Mouse (Mus musculus) hindbrain, embryonic 13.5 days (tissue): ENCODE measurements around the gene Ift52. TPM values are rescaled to one million over a fixed set of nuclear protein-coding genes. Genes with fewer than 3 reads are reported as not detected.
A peak's percentile ranks its signal among the peaks of the same experiment; 100 is the strongest.

Experiments
- ATAC-seq: fragments of 200-750 bp; cut with Nextera tagmentation; 2 replicates; pipeline ENCODE4 v1.8.0; 2017; ENCODE audit warnings: moderate TSS enrichment; ENCODE audit not compliant: low FRiP score
- H3K27ac ChIP-seq: fragments of 300-500 bp; sonication (generic); 2 replicates; pipeline ENCODE4 v1.5.1; 2015; ENCODE audit warnings: inconsistent platforms, mild to moderate bottlenecking, moderate library complexity
- H3K27me3 ChIP-seq: fragments of 300-500 bp; sonication (generic); 2 replicates; pipeline ENCODE4 v1.6.1; 2015; ENCODE audit warnings: mild to moderate bottlenecking, inconsistent platforms
- H3K36me3 ChIP-seq: fragments of 300-500 bp; sonication (generic); 2 replicates; pipeline ENCODE4 v1.6.1; 2015; ENCODE audit warnings: mild to moderate bottlenecking, inconsistent platforms
- H3K4me1 ChIP-seq: fragments of 300-500 bp; sonication (generic); replicated peaks from 2 replicates; pipeline ENCODE4 v1.6.1; 2015; ENCODE audit warnings: inconsistent platforms
- H3K4me2 ChIP-seq: fragments of 300-500 bp; sonication (generic); 2 replicates; pipeline ENCODE4 v1.6.1; 2015; ENCODE audit warnings: inconsistent platforms, mild to moderate bottlenecking, moderate library complexity
- H3K4me3 ChIP-seq: fragments of 300-500 bp; sonication (generic); 2 replicates; pipeline ENCODE4 v1.5.1; 2015; ENCODE audit warnings: mild to moderate bottlenecking, inconsistent platforms
- H3K9ac ChIP-seq: fragments of 300-500 bp; sonication (generic); 2 replicates; pipeline ENCODE4 v1.6.1; 2015; ENCODE audit warnings: mild to moderate bottlenecking, inconsistent platforms
- H3K9me3 ChIP-seq: fragments of 300-500 bp; sonication (generic); 2 replicates; pipeline ENCODE4 v1.6.1; 2016; ENCODE audit warnings: inconsistent platforms
- WGBS: fragments of 180-500 bp; shearing (Covaris S2); methylation state at CpG from one replicate; pipeline ENCODE4 v1.1.7; 2015; 5-methylcytosine and 5-hydroxymethylcytosine counted together
- polyA plus RNA-seq: library from polyadenylated mRNA; unstranded; fragments of >200 nt; fragmentation: Nextera tagmentation; extraction: Ambion mirVana; gene quantifications from 2 replicates; pipeline ENCODE4 v1.2.1, GENCODE M21; 2015

Ift52 gene
- 41.1 and 43.7 TPM in 2 replicates for polyA plus RNA-seq

GRCm38 (mm10) chr2:163016916-163017743, at the start of gene Ift52:
Ift52 (plus strand) TSS chr2:163017354.
- Histone ChIP-seq H3K9me3 (no peaks in the 10 kb centered on the region), H3K27me3 (0 out of 2 replicates have a peak, but pooled peaks cover 4% of the 10 kb centered on the region), H3K9ac (peak within 1 kb of the TSS; percentile 83), H3K36me3 (no peaks in the 10 kb centered on the region), H3K4me3 (peak within 1 kb of the TSS; percentile 79), H3K4me1 (peaks cover 14% of the 10 kb centered on the region), H3K27ac (peak within 1 kb of the TSS; percentile 80), H3K4me2 (peak within 1 kb of the TSS; percentile 62)
- WGBS, result under 1% methylated on average over 57 of the region's 57 CpGs
- peak; percentile 96 for ATAC-seq

- no peak for ATAC-seq
- peaks cover 2% of the 10 kb centered on the region for H3K4me1 ChIP-seq
- no peak overlapping the region for H3K9ac ChIP-seq
- H3K4me2 ChIP-seq, result no peak overlapping the region
- 6% methylated on average over 5 of the region's 5 CpGs for WGBS
- H3K36me3 ChIP-seq, result no peaks in the 10 kb centered on the region
- no peak overlapping the region for H3K27ac ChIP-seq
- H3K9me3 ChIP-seq, result no peaks in the 10 kb centered on the region
- 0 out of 2 replicates have a peak, but pooled peaks cover under 1% of the 10 kb centered on the region for H3K27me3 ChIP-seq
- no peak overlapping the region for H3K4me3 ChIP-seq
These were observed 48.8 kb upstream of the Ift52 start for GRCm38 (mm10) chr2:162968357-162968756.

- Histone ChIP-seq H3K4me2 (no peak overlapping the region), H3K4me1 (peaks cover 10% of the 10 kb centered on the region), H3K9ac (no peak overlapping the region), H3K9me3 (no peaks in the 10 kb centered on the region), H3K27me3 (no peaks in the 10 kb centered on the region), H3K4me3 (no peak overlapping the region), H3K36me3 (no peaks in the 10 kb centered on the region), H3K27ac (no peak overlapping the region)
- 89% methylated on average over 3 of the region's 3 CpGs for WGBS
- no peak for ATAC-seq
These were observed 48.1 kb upstream of the Ift52 start for GRCm38 (mm10) chr2:162969101-162969500.

- Histone ChIP-seq H3K4me3 (no peak overlapping the region), H3K9ac (no peak overlapping the region), H3K9me3 (no peaks in the 10 kb centered on the region), H3K27ac (no peak overlapping the region), H3K4me2 (no peak overlapping the region), H3K4me1 (peaks cover 25% of the 10 kb centered on the region), H3K27me3 (no peaks in the 10 kb centered on the region), H3K36me3 (no peaks in the 10 kb centered on the region)
- 86% methylated on average over 6 of the region's 6 CpGs for WGBS
- no peak for ATAC-seq
These were observed 46.3 kb upstream of the Ift52 start for GRCm38 (mm10) chr2:162970896-162971295.

GRCm38 (mm10) chr2:162972752-162973151, 44.4 kb upstream of the Ift52 start:
- Histone ChIP-seq H3K9ac (no peak overlapping the region), H3K9me3 (no peaks in the 10 kb centered on the region), H3K4me3 (no peak overlapping the region), H3K4me2 (no peak overlapping the region), H3K36me3 (no peaks in the 10 kb centered on the region), H3K27ac (no peak overlapping the region), H3K4me1 (peaks cover 32% of the 10 kb centered on the region), H3K27me3 (no peaks in the 10 kb centered on the region)
- 48% methylated on average over 7 of the region's 7 CpGs for WGBS
- no peak for ATAC-seq

GRCm38 (mm10) chr2:162973206-162973605, 43.9 kb upstream of the Ift52 start:
- Histone ChIP-seq H3K4me3 (no peak overlapping the region), H3K4me1 (peaks cover 32% of the 10 kb centered on the region), H3K27me3 (no peaks in the 10 kb centered on the region), H3K36me3 (no peaks in the 10 kb centered on the region), H3K4me2 (no peak overlapping the region), H3K9ac (no peak overlapping the region), H3K9me3 (no peaks in the 10 kb centered on the region), H3K27ac (no peak overlapping the region)
- WGBS, result 63% methylated on average over 5 of the region's 5 CpGs
- ATAC-seq, result no peak

- H3K9me3 ChIP-seq, result no peaks in the 10 kb centered on the region
- ATAC-seq, result no peak
- no peaks in the 10 kb centered on the region for H3K36me3 ChIP-seq
These were observed 43.5 kb upstream of the Ift52 start for GRCm38 (mm10) chr2:162973637-162974036.

GRCm38 (mm10) chr2:162975157-162975775, 41.9 kb upstream of the Ift52 start:
- H3K4me1 ChIP-seq, result peaks cover 32% of the 10 kb centered on the region
- peak; percentile 54 for ATAC-seq
- WGBS, result 72% methylated on average over 11 of the region's 11 CpGs
- H3K27me3 ChIP-seq, result no peaks in the 10 kb centered on the region
- no peak overlapping the region for H3K4me2 ChIP-seq
- H3K4me3 ChIP-seq, result no peak overlapping the region
- H3K9ac ChIP-seq, result no peak overlapping the region
- H3K36me3 ChIP-seq, result no peaks in the 10 kb centered on the region
- H3K27ac ChIP-seq, result no peak overlapping the region
- no peaks in the 10 kb centered on the region for H3K9me3 ChIP-seq

More at GRCm38 (mm10) chr2:162973637-162974036, 43.5 kb upstream of the Ift52 start:
- Histone ChIP-seq H3K4me2 (0 out of 2 replicates have a peak overlapping the region, but pooled peaks have one; percentile 3), H3K27me3 (no peaks in the 10 kb centered on the region), H3K9ac (0 out of 2 replicates have a peak overlapping the region, but pooled peaks have one; percentile 16), H3K4me3 (no peak overlapping the region), H3K27ac (no peak overlapping the region), H3K4me1 (peaks cover 32% of the 10 kb centered on the region)
- WGBS, result 5% methylated on average over 11 of the region's 11 CpGs

- no peak for ATAC-seq
- Histone ChIP-seq H3K4me2 (no peak overlapping the region), H3K36me3 (no peaks in the 10 kb centered on the region), H3K27ac (0 out of 2 replicates have a peak overlapping the region, but pooled peaks have one; percentile 12), H3K27me3 (no peaks in the 10 kb centered on the region), H3K4me1 (peaks cover 32% of the 10 kb centered on the region), H3K9ac (no peak overlapping the region), H3K4me3 (no peak overlapping the region), H3K9me3 (no peaks in the 10 kb centered on the region)
- 62% methylated on average over 4 of the region's 4 CpGs for WGBS
These were observed 41.2 kb upstream of the Ift52 start for GRCm38 (mm10) chr2:162976001-162976400.

GRCm38 (mm10) chr2:162984381-162984780, 32.8 kb upstream of the Ift52 start:
- Histone ChIP-seq H3K9ac (no peak overlapping the region), H3K27me3 (0 out of 2 replicates have a peak, but pooled peaks cover 8% of the 10 kb centered on the region), H3K4me2 (no peak overlapping the region), H3K9me3 (no peaks in the 10 kb centered on the region), H3K4me1 (no peaks in the 10 kb centered on the region), H3K4me3 (no peak overlapping the region), H3K36me3 (no peaks in the 10 kb centered on the region), H3K27ac (no peak overlapping the region)
- 92% methylated on average over 6 of the region's 6 CpGs for WGBS
- ATAC-seq, result no peak

GRCm38 (mm10) chr2:162985923-162986322, 31.2 kb upstream of the Ift52 start:
- H3K27ac ChIP-seq, result no peak overlapping the region
- ATAC-seq, result no peak
- no peaks in the 10 kb centered on the region for H3K4me1 ChIP-seq
- no peak overlapping the region for H3K4me2 ChIP-seq
- no peak overlapping the region for H3K9ac ChIP-seq
- H3K9me3 ChIP-seq, result no peaks in the 10 kb centered on the region
- 0 out of 2 replicates have a peak, but pooled peaks cover 8% of the 10 kb centered on the region for H3K27me3 ChIP-seq
- 59% methylated on average over 3 of the region's 3 CpGs for WGBS
- H3K36me3 ChIP-seq, result no peaks in the 10 kb centered on the region
- no peak overlapping the region for H3K4me3 ChIP-seq

GRCm38 (mm10) chr2:162986764-162987163, 30.4 kb upstream of the Ift52 start:
- Histone ChIP-seq H3K27me3 (0 out of 2 replicates have a peak, but pooled peaks cover 8% of the 10 kb centered on the region), H3K4me1 (no peaks in the 10 kb centered on the region), H3K4me3 (no peak overlapping the region), H3K4me2 (no peak overlapping the region), H3K9ac (no peak overlapping the region), H3K36me3 (no peaks in the 10 kb centered on the region), H3K9me3 (no peaks in the 10 kb centered on the region), H3K27ac (no peak overlapping the region)
- ATAC-seq, result no peak
- 87% methylated on average over 3 of the region's 3 CpGs for WGBS
